Mouse (Mus musculus): ENCODE results near the gene Ctns. TPM values are rescaled to one million over a fixed set of nuclear protein-coding genes. Genes with fewer than 3 reads are reported as not detected.
A peak's percentile ranks its signal among the peaks of the same experiment; 100 is the strongest.

The Ctns gene
- polyA plus RNA-seq, 1 experiment from 2014 or later: 19.0 TPM

GRCm38 (mm10) chr11:73161616-73162015 lies 37.2 kb downstream of the Ctns start:
- no peak overlapping the region for H3K27ac ChIP-seq
- H3K4me1 ChIP-seq: peaks cover 8% of the 10 kb centered on the region
- no peak overlapping the region for H3K9ac ChIP-seq
- H3K4me3 ChIP-seq (replicated peaks): no peak overlapping the region
- WGBS: 91% methylated on average over 4 of the region's 4 CpGs
- no peak overlapping the region for H3K4me2 ChIP-seq
- no peak for ATAC-seq (ENCODE audit: low FRiP score)
- H3K36me3 ChIP-seq (replicated peaks): no peaks in the 10 kb centered on the region
- H3K9me3 ChIP-seq: no peaks in the 10 kb centered on the region
- peaks cover 36% of the 10 kb centered on the region for H3K27me3 ChIP-seq

GRCm38 (mm10) chr11:73160811-73161200 lies 38.0 kb downstream of the Ctns start:
- H3K4me1 ChIP-seq: peaks cover 8% of the 10 kb centered on the region
- 18% methylated on average over 6 of the region's 6 CpGs for WGBS
- ATAC-seq (ENCODE audit: low FRiP score): no peak
- no peak overlapping the region for H3K27ac ChIP-seq
- H3K9ac ChIP-seq: no peak overlapping the region
- peak overlapping the region; percentile 73 for H3K4me2 ChIP-seq
- H3K9me3 ChIP-seq: no peaks in the 10 kb centered on the region
- H3K36me3 ChIP-seq (replicated peaks): no peaks in the 10 kb centered on the region
- peak overlapping the region; percentile 42; the same call in 1 of the 2 replicates for H3K4me3 ChIP-seq (replicated peaks)
- peaks cover 36% of the 10 kb centered on the region for H3K27me3 ChIP-seq

- ATAC-seq (ENCODE audit: low FRiP score): no peak
- peak within 1 kb of the TSS; percentile 73 for H3K4me2 ChIP-seq
- H3K4me3 ChIP-seq (replicated peaks): peak within 1 kb of the TSS; percentile 42
- no peaks in the 10 kb centered on the region for H3K9me3 ChIP-seq
- peaks cover 36% of the 10 kb centered on the region for H3K27me3 ChIP-seq
- H3K27ac ChIP-seq: no peak within 1 kb of the TSS
- peak within 1 kb of the TSS; percentile 40 for H3K9ac ChIP-seq
- 3% methylated on average over 49 of the region's 49 CpGs for WGBS
- no peaks in the 10 kb centered on the region for H3K36me3 ChIP-seq (replicated peaks)
- peaks cover 8% of the 10 kb centered on the region for H3K4me1 ChIP-seq
Observed at GRCm38 (mm10) chr11:73159957-73160810, 38.7 kb downstream of the Ctns start, which contains the start of gene P2rx5. TSS of gene P2rx5 (plus strand) at chr11:73160421.

- Histone ChIP-seq H3K4me1 (peaks cover 2% of the 10 kb centered on the region), H3K27me3 (peaks cover 19% of the 10 kb centered on the region), H3K9ac (no peak overlapping the region), H3K9me3 (no peaks in the 10 kb centered on the region), H3K36me3 (replicated peaks) (no peaks in the 10 kb centered on the region), H3K4me2 (no peak overlapping the region), H3K27ac (no peak overlapping the region), H3K4me3 (replicated peaks) (no peak overlapping the region)
- no peak for ATAC-seq (ENCODE audit: low FRiP score)
- 84% methylated on average over 6 of the region's 6 CpGs for WGBS
Observed at GRCm38 (mm10) chr11:73155071-73155470, 43.8 kb downstream of the Ctns start.

GRCm38 (mm10) chr11:73148209-73148608 lies 50.6 kb downstream of the Ctns start:
- WGBS: 70% methylated on average over 9 of the region's 9 CpGs
- peaks cover 7% of the 10 kb centered on the region for H3K4me1 ChIP-seq

GRCm38 (mm10) chr11:73146975-73147365 lies 51.9 kb downstream of the Ctns start:
- Histone ChIP-seq H3K4me3 (replicated peaks) (no peak overlapping the region), H3K36me3 (replicated peaks) (no peaks in the 10 kb centered on the region), H3K4me2 (no peak overlapping the region), H3K27me3 (no peaks in the 10 kb centered on the region), H3K4me1 (peaks cover 7% of the 10 kb centered on the region), H3K9me3 (no peaks in the 10 kb centered on the region), H3K9ac (no peak overlapping the region), H3K27ac (no peak overlapping the region)
- no peak for ATAC-seq (ENCODE audit: low FRiP score)
- 54% methylated on average over 7 of the region's 7 CpGs for WGBS

More at GRCm38 (mm10) chr11:73148209-73148608, 50.6 kb downstream of the Ctns start:
- no peak for ATAC-seq (ENCODE audit: low FRiP score)
- H3K9me3 ChIP-seq: no peaks in the 10 kb centered on the region
- H3K36me3 ChIP-seq (replicated peaks): no peaks in the 10 kb centered on the region
- H3K9ac ChIP-seq: no peak overlapping the region
- no peaks in the 10 kb centered on the region for H3K27me3 ChIP-seq
- H3K4me2 ChIP-seq: no peak overlapping the region
- H3K27ac ChIP-seq: no peak overlapping the region
- no peak overlapping the region for H3K4me3 ChIP-seq (replicated peaks)

- Histone ChIP-seq H3K27ac (no peak overlapping the region), H3K9me3 (no peaks in the 10 kb centered on the region), H3K36me3 (replicated peaks) (no peaks in the 10 kb centered on the region), H3K27me3 (no peaks in the 10 kb centered on the region), H3K4me1 (peaks cover 7% of the 10 kb centered on the region), H3K9ac (no peak overlapping the region), H3K4me2 (no peak overlapping the region), H3K4me3 (replicated peaks) (no peak overlapping the region)
- WGBS: 57% methylated on average over 11 of the region's 11 CpGs
- ATAC-seq (ENCODE audit: low FRiP score): no peak
Observed at GRCm38 (mm10) chr11:73146026-73146974, 52.5 kb downstream of the Ctns start.

GRCm38 (mm10) chr11:73144261-73144681 lies 54.6 kb downstream of the Ctns start:
- Histone ChIP-seq H3K4me1 (peaks cover 7% of the 10 kb centered on the region), H3K4me2 (no peak overlapping the region), H3K27ac (no peak overlapping the region), H3K9ac (0 out of 2 replicates have a peak overlapping the region, but pooled peaks have one; percentile 17), H3K27me3 (no peaks in the 10 kb centered on the region), H3K36me3 (replicated peaks) (no peaks in the 10 kb centered on the region), H3K4me3 (replicated peaks) (no peak overlapping the region), H3K9me3 (no peaks in the 10 kb centered on the region)
- no peak for ATAC-seq (ENCODE audit: low FRiP score)
- WGBS: 70% methylated on average over 1 of the region's 1 CpGs

- WGBS: under 1% methylated on average over 75 of the region's 84 CpGs
- peak; percentile 93 for ATAC-seq (ENCODE audit: low FRiP score)
- H3K4me2 ChIP-seq: peak within 1 kb of the TSS; percentile 81
- no peaks in the 10 kb centered on the region for H3K9me3 ChIP-seq
- H3K4me1 ChIP-seq: peaks cover 41% of the 10 kb centered on the region
- H3K27ac ChIP-seq: no peak within 1 kb of the TSS
- peaks cover 32% of the 10 kb centered on the region for H3K36me3 ChIP-seq (replicated peaks)
- no peaks in the 10 kb centered on the region for H3K27me3 ChIP-seq
- peak within 1 kb of the TSS; percentile 87 for H3K4me3 ChIP-seq (replicated peaks)
- H3K9ac ChIP-seq: peak within 1 kb of the TSS; percentile 80
Observed at GRCm38 (mm10) chr11:73137591-73138501, 61.0 kb downstream of the Ctns start, which contains the start of gene Haspin. TSS of gene Haspin (minus strand) at chr11:73138294.

GRCm38 (mm10) chr11:73137116-73137515 lies 61.7 kb downstream of the Ctns start:
- H3K4me1 ChIP-seq: peaks cover 41% of the 10 kb centered on the region
- H3K4me3 ChIP-seq (replicated peaks): peak overlapping the region; percentile 87
- no peaks in the 10 kb centered on the region for H3K9me3 ChIP-seq
- peak overlapping the region; percentile 80 for H3K9ac ChIP-seq
- no peak for ATAC-seq (ENCODE audit: low FRiP score)
- H3K4me2 ChIP-seq: peak overlapping the region; percentile 81
- H3K36me3 ChIP-seq (replicated peaks): peaks cover 39% of the 10 kb centered on the region
- H3K27ac ChIP-seq: no peak overlapping the region
- WGBS: 44% methylated on average over 11 of the region's 11 CpGs
- H3K27me3 ChIP-seq: no peaks in the 10 kb centered on the region

- Histone ChIP-seq H3K9ac (peak overlapping the region; percentile 80; the same call in 1 of the 2 replicates), H3K4me3 (replicated peaks) (peak overlapping the region; percentile 87), H3K27ac (no peak overlapping the region), H3K9me3 (no peaks in the 10 kb centered on the region), H3K4me2 (peak overlapping the region; percentile 81), H3K27me3 (no peaks in the 10 kb centered on the region), H3K4me1 (peaks cover 41% of the 10 kb centered on the region), H3K36me3 (replicated peaks) (peaks cover 41% of the 10 kb centered on the region)
- WGBS: 92% methylated on average over 6 of the region's 6 CpGs
- ATAC-seq (ENCODE audit: low FRiP score): no peak
Observed at GRCm38 (mm10) chr11:73136587-73136986, 62.3 kb downstream of the Ctns start.

Measured in forebrain, embryonic 12.5 days (tissue).